Comparison of ENCODE assay signal across 8 mouse cellular contexts in the genomic region with DNA sequence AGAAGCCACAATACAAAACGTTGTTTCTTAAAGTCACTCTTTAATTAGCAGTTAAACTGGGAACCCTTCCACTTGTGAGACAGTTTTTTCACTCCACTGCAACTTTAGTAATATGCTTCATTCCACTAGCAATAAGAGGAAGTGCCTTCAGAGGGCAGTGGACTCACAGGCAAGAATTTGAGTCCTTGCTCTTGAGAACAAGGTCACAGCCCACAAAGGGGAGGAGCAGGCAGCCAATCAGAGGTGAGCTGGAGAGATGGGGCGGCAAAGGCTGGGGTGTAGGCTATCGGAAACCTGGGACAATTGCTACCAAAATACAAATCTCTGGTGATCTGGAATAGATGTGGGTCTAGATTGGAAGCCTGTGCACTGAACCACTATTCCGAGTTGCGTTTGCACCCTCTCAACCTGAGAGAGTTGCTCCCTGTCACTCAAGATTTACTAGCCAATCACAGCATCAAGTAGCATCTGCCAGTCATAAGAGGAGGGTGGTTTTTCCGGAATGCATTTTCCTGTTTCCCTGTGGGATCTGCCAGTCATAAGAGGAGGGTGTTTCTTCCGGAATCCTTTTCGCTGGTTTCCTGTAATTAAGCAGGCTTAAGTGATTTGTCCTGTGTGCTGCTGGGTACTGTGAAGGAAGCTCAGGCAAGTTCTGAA. TPM values are rescaled to one million over a fixed set of nuclear protein-coding genes. Genes with fewer than 3 reads are reported as not detected.
ATAC-seq lines count a peak whose summit lies in the region.
"Not testable (repeated sequence)": the region's sequence is repeated elsewhere in the genome, so short reads cannot be mapped to it uniquely, and the experiment has no call there.

No protein-coding gene starts in this region.

- not testable (repeated sequence) for H3K4me3 ChIP-seq in forebrain, embryonic 13.5 days; heart, embryonic 15.5 days; limb, embryonic 13.5 days; lung, embryonic 15.5 days; midbrain, embryonic 16.5 days (ENCODE audit: low read depth, low read length); stomach, embryonic 16.5 days (replicated peaks; ENCODE audit: low read length)

- no CpG with 5 or more reads among the region's 8 CpGs for WGBS in forebrain, embryonic 13.5 days
- no CpG with 5 or more reads among the region's 8 CpGs for whole genome bisulfite sequencing in heart, embryonic 15.5 days
- no CpG with 5 or more reads among the region's 8 CpGs for WGBS in limb, embryonic 13.5 days
- WGBS in lung, embryonic 15.5 days, result no CpG with 5 or more reads among the region's 8 CpGs
- no CpG with 5 or more reads among the region's 8 CpGs for WGBS in midbrain, embryonic 16.5 days
- no CpG with 5 or more reads among the region's 8 CpGs for WGBS in stomach, embryonic 16.5 days

- not testable (repeated sequence) for H3K9ac ChIP-seq in forebrain, embryonic 13.5 days; heart, embryonic 15.5 days; limb, embryonic 13.5 days; lung, embryonic 15.5 days; midbrain, embryonic 16.5 days (ENCODE audit: low read depth, low read length); stomach, embryonic 16.5 days (ENCODE audit: low read length)

- ATAC-seq in activated CD4-positive, CD25-positive, alpha-beta regulatory T cell, adult 4 months, result peak; percentile 97
- ATAC-seq in forebrain, embryonic 13.5 days, result peak; percentile 100
- ATAC-seq in heart, embryonic 15.5 days (replicated peaks; ENCODE audit: insufficient number of reproducible peaks, insufficient read depth, low FRiP score, low read depth), result peak; percentile 90
- peak; percentile 99 for ATAC-seq in inflammation-experienced regulatory T-cells, adult 6 months
- peak; percentile 96 for ATAC-seq in limb, embryonic 13.5 days (ENCODE audit: low FRiP score, low read depth)
- peak; percentile 96; the same call in 1 of the 2 replicates for ATAC-seq in lung, embryonic 15.5 days (ENCODE audit: borderline replicate concordance, extremely low read depth, low FRiP score, low TSS enrichment)
- ATAC-seq in midbrain, embryonic 16.5 days, result peak; percentile 100
- peak; percentile 96 for ATAC-seq in stomach, embryonic 16.5 days (ENCODE audit: insufficient read depth, low FRiP score)

- not testable (repeated sequence) for H3K4me2 ChIP-seq in forebrain, embryonic 13.5 days; heart, embryonic 15.5 days; limb, embryonic 13.5 days (replicated peaks); lung, embryonic 15.5 days; midbrain, embryonic 16.5 days (ENCODE audit: low read length); stomach, embryonic 16.5 days (ENCODE audit: low read depth, low read length)

- not testable (repeated sequence) for H3K4me1 ChIP-seq in forebrain, embryonic 13.5 days; heart, embryonic 15.5 days (replicated peaks); limb, embryonic 13.5 days; lung, embryonic 15.5 days; midbrain, embryonic 16.5 days (ENCODE audit: control insufficient read depth, insufficient read depth, low read length); stomach, embryonic 16.5 days (ENCODE audit: control insufficient read depth, insufficient read depth, low read length)

- not testable (repeated sequence) for H3K36me3 ChIP-seq in forebrain, embryonic 13.5 days (ENCODE audit: poor library complexity, severe bottlenecking); heart, embryonic 15.5 days; limb, embryonic 13.5 days; lung, embryonic 15.5 days; midbrain, embryonic 16.5 days (ENCODE audit: control insufficient read depth, insufficient read depth, low read length); stomach, embryonic 16.5 days (ENCODE audit: control insufficient read depth, insufficient read depth, low read length)

- not testable (repeated sequence) for H3K9me3 ChIP-seq in forebrain, embryonic 13.5 days (replicated peaks); heart, embryonic 15.5 days (replicated peaks); limb, embryonic 13.5 days; lung, embryonic 15.5 days; midbrain, embryonic 16.5 days (replicated peaks; ENCODE audit: control insufficient read depth, low read length, poor library complexity, severe bottlenecking); stomach, embryonic 16.5 days (replicated peaks; ENCODE audit: control insufficient read depth, low read length)

- H3K27me3 ChIP-seq in forebrain, embryonic 13.5 days; heart, embryonic 15.5 days; limb, embryonic 13.5 days; lung, embryonic 15.5 days; midbrain, embryonic 16.5 days (ENCODE audit: control insufficient read depth, insufficient read depth, low read depth, low read length); stomach, embryonic 16.5 days (ENCODE audit: control insufficient read depth, insufficient read depth, low read length): not testable (repeated sequence)

- H3K27ac ChIP-seq in forebrain, embryonic 13.5 days; heart, embryonic 15.5 days; limb, embryonic 13.5 days; lung, embryonic 15.5 days; midbrain, embryonic 16.5 days (ENCODE audit: low read length); stomach, embryonic 16.5 days (ENCODE audit: low read length): not testable (repeated sequence)

RNA-seq across cellular contexts. Expression of a gene that starts 57.7 kb away (rescaled TPM):
- 10 to 100 TPM; 10.0 to 10.4 TPM for polyA plus RNA-seq in activated CD4-positive, CD25-positive, alpha-beta regulatory T cell, adult 4 months (2017; shearing (Covaris generic))
- polyA plus RNA-seq in forebrain, embryonic 13.5 days (2015; fragmentation: Nextera tagmentation; extraction: Ambion mirVana), result 3.2 and 4.1 TPM in 2 replicates
- 6.1 and 6.4 TPM in 2 replicates for polyA plus RNA-seq in heart, embryonic 15.5 days (2015; fragmentation: Nextera tagmentation; extraction: Ambion mirVana)
- 10 to 100 TPM in 2 of 3 experiments, 1 to 10 TPM in 1; 8.5 to 12.5 (median 10.9) TPM for polyA plus RNA-seq in inflammation-experienced regulatory T-cells, adult 6 months (2017; shearing (Covaris generic))
- polyA plus RNA-seq in limb, embryonic 13.5 days (2015; fragmentation: Nextera tagmentation; extraction: Ambion mirVana), result 5.7 and 6.1 TPM in 2 replicates
- polyA plus RNA-seq in lung, embryonic 15.5 days (2015; fragmentation: Nextera tagmentation; extraction: Ambion mirVana), result 6.2 and 6.4 TPM in 2 replicates
- polyA plus RNA-seq in midbrain, embryonic 16.5 days (2015; fragmentation: Nextera tagmentation; extraction: Ambion mirVana), result 3.5 and 4.9 TPM in 2 replicates
- 4.7 and 5.8 TPM in 2 replicates for polyA plus RNA-seq in stomach, embryonic 16.5 days (2015; fragmentation: Nextera tagmentation; extraction: Ambion mirVana)
